Mouse (Mus musculus) cerebellum, adult 2 months (tissue): ENCODE data around the gene Ctnna2.

Experiments used
- CTCF ChIP-seq: fragments of 200-500 bp; IDR thresholded peaks from 2 replicates; pipeline ENCODE4 v1.5.1; 2011; ENCODE audit warnings: low read depth, mild to moderate bottlenecking, control low read depth, low read length, moderate library complexity, borderline replicate concordance; ENCODE audit not compliant: insufficient read depth
- POLR2A ChIP-seq: fragments of 200-500 bp; IDR thresholded peaks from 2 replicates; pipeline ENCODE4 v1.6.1; 2011; ENCODE audit warnings: low read length, control low read depth, borderline replicate concordance; ENCODE audit not compliant: insufficient read depth

DNA sequence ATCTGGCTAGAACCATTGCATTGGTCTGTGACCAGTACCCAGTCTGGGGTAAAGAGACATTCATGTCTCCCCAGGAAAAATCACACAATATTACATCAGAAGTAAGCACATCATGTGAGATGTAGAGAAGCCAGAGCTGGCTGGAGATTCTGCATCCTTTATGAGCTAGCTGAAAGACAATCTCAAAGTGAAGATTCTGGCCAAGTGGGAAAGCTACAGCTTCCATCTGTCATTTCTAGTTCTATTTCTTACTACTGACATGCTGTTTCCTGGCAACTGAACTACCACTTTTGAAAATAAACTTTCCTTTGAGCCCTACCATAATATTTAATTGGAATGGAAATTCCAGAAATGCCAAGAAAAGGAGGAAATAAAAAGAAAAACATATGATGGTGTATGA lies 285.4 kb downstream of the Ctnna2 start:
- TF ChIP-seq CTCF, result no peak
- no peak for TF ChIP-seq POLR2A
